Mouse (Mus musculus): ENCODE data around the gene Sparc. TPM values are rescaled to one million over a fixed set of nuclear protein-coding genes. Genes with fewer than 3 reads are reported as not detected.
A peak's percentile ranks its signal among the peaks of the same experiment; 100 is the strongest.

Sparc gene
- polyA plus RNA-seq, 1 experiment from 2014 or later: 300 TPM

GRCm38 (mm10) chr11:55449531-55449930 lies 26.5 kb upstream of the Sparc start:
- H3K4me3 ChIP-seq (ENCODE audit: low read depth, low read length): no peak overlapping the region
- WGBS: 86% methylated on average over 7 of the region's 7 CpGs

GRCm38 (mm10) chr11:55446579-55446978 lies 23.6 kb upstream of the Sparc start:
- ATAC-seq (peak; percentile 79), DNase-seq (ENCODE audit: low spot score) (peak; percentile 82)
- Histone ChIP-seq H3K4me1 (ENCODE audit: control insufficient read depth, insufficient read depth, low read length) (no peaks in the 10 kb centered on the region), H3K27me3 (replicated peaks; ENCODE audit: control insufficient read depth, insufficient read depth, low read length) (no peaks in the 10 kb centered on the region), H3K36me3 (ENCODE audit: control insufficient read depth, insufficient read depth, low read length) (peaks cover 17% of the 10 kb centered on the region; the same call in 1 of the 2 replicates), H3K4me3 (ENCODE audit: low read depth, low read length) (no peak overlapping the region), H3K9me3 (replicated peaks; ENCODE audit: control insufficient read depth, low read length) (no peaks in the 10 kb centered on the region), H3K27ac (ENCODE audit: low read depth, low read length) (no peak overlapping the region), H3K9ac (ENCODE audit: low read length) (no peak overlapping the region), H3K4me2 (ENCODE audit: low read length) (no peak overlapping the region)
- WGBS: 28% methylated on average over 4 of the region's 4 CpGs

More at GRCm38 (mm10) chr11:55449531-55449930, 26.5 kb upstream of the Sparc start:
- Histone ChIP-seq H3K36me3 (ENCODE audit: control insufficient read depth, insufficient read depth, low read length) (peaks cover 17% of the 10 kb centered on the region; the same call in 1 of the 2 replicates), H3K27ac (ENCODE audit: low read depth, low read length) (no peak overlapping the region; the same call in 1 of the 2 replicates), H3K4me1 (ENCODE audit: control insufficient read depth, insufficient read depth, low read length) (no peaks in the 10 kb centered on the region), H3K9ac (ENCODE audit: low read length) (no peak overlapping the region), H3K27me3 (replicated peaks; ENCODE audit: control insufficient read depth, insufficient read depth, low read length) (no peaks in the 10 kb centered on the region), H3K4me2 (ENCODE audit: low read length) (no peak overlapping the region), H3K9me3 (replicated peaks; ENCODE audit: control insufficient read depth, low read length) (no peaks in the 10 kb centered on the region)
- ATAC-seq: no peak
- DNase-seq (ENCODE audit: low spot score): no peak

GRCm38 (mm10) chr11:55444772-55445171 lies 21.8 kb upstream of the Sparc start:
- H3K9me3 ChIP-seq (replicated peaks; ENCODE audit: control insufficient read depth, low read length): no peaks in the 10 kb centered on the region
- H3K4me3 ChIP-seq (ENCODE audit: low read depth, low read length): no peak overlapping the region
- DNase-seq (ENCODE audit: low spot score): peak; percentile 94
- H3K9ac ChIP-seq (ENCODE audit: low read length): 0 out of 2 replicates have a peak overlapping the region, but pooled peaks have one; percentile 21
- peak; percentile 65; the same call in 1 of the 2 replicates for ATAC-seq
- H3K27me3 ChIP-seq (replicated peaks; ENCODE audit: control insufficient read depth, insufficient read depth, low read length): no peaks in the 10 kb centered on the region
- no peaks in the 10 kb centered on the region for H3K4me1 ChIP-seq (ENCODE audit: control insufficient read depth, insufficient read depth, low read length)
- no peak overlapping the region for H3K4me2 ChIP-seq (ENCODE audit: low read length)
- H3K27ac ChIP-seq (ENCODE audit: low read depth, low read length): no peak overlapping the region
- WGBS: 0% methylated on average over 1 of the region's 1 CpGs
- peaks cover 12% of the 10 kb centered on the region; the same call in 1 of the 2 replicates for H3K36me3 ChIP-seq (ENCODE audit: control insufficient read depth, insufficient read depth, low read length)

- no peak overlapping the region for H3K9ac ChIP-seq (ENCODE audit: low read length)
- no peak for ATAC-seq
- H3K4me1 ChIP-seq (ENCODE audit: control insufficient read depth, insufficient read depth, low read length): no peaks in the 10 kb centered on the region
- H3K4me2 ChIP-seq (ENCODE audit: low read length): no peak overlapping the region
- H3K9me3 ChIP-seq (replicated peaks; ENCODE audit: control insufficient read depth, low read length): no peaks in the 10 kb centered on the region
- no peaks in the 10 kb centered on the region for H3K27me3 ChIP-seq (replicated peaks; ENCODE audit: control insufficient read depth, insufficient read depth, low read length)
- no peak overlapping the region for H3K4me3 ChIP-seq (ENCODE audit: low read depth, low read length)
- no peaks in the 10 kb centered on the region for H3K36me3 ChIP-seq (ENCODE audit: control insufficient read depth, insufficient read depth, low read length)
- no peak overlapping the region for H3K27ac ChIP-seq (ENCODE audit: low read depth, low read length)
- WGBS: 57% methylated on average over 5 of the region's 5 CpGs
- no peak for DNase-seq (ENCODE audit: low spot score)
Measured at GRCm38 (mm10) chr11:55439718-55440117, 16.7 kb upstream of the Sparc start.

DNA sequence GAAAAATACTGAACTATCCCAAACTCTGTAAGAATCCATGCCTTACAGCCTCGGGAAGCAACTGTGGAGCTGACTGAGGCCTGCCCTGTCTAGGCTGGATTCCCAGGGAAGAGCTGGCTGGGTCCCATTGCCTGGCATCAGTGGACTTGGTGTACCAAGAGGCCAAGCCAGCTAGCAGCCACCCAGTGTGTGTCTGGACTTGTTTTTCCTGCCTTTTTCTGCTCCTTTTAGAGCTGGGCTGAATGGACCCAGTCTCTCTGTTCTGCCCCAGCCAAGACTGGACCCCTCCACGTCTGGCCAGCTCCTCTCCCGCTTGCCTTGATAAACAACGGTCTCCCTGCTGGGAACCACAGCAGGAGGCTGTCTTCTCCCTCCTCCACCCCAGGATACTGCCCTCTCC lies 15.0 kb upstream of the Sparc start:
- Histone ChIP-seq H3K9me3 (replicated peaks; ENCODE audit: control insufficient read depth, low read length) (no peaks in the 10 kb centered on the region), H3K4me2 (ENCODE audit: low read length) (no peak overlapping the region), H3K27me3 (replicated peaks; ENCODE audit: control insufficient read depth, insufficient read depth, low read length) (no peaks in the 10 kb centered on the region), H3K27ac (ENCODE audit: low read depth, low read length) (no peak overlapping the region), H3K4me1 (ENCODE audit: control insufficient read depth, insufficient read depth, low read length) (no peaks in the 10 kb centered on the region), H3K4me3 (ENCODE audit: low read depth, low read length) (no peak overlapping the region), H3K9ac (ENCODE audit: low read length) (0 out of 2 replicates have a peak overlapping the region, but pooled peaks have one; percentile 2), H3K36me3 (ENCODE audit: control insufficient read depth, insufficient read depth, low read length) (no peaks in the 10 kb centered on the region)
- ATAC-seq: no peak
- no peak for DNase-seq (ENCODE audit: low spot score)
- WGBS: 34% methylated on average over 4 of the region's 4 CpGs

DNA sequence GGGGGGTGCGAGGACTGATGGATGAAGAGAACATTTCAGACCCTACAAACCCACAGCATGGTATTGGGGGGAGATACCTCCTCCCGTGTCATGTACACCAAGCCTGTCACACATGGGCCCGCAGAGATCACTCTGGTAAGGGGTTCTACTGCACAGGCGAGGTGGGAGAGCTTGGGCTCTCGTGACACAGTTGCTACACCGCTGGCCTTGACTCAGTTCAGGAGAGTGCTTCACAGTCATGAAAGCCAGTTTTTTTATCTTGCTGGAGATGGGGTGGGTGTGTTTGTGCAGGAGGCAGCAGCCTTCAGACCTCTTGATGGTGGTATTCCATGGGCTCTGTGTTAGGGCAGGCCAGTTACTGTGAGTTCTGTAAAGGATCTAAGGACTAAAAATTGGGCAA lies 13.1 kb upstream of the Sparc start:
- H3K36me3 ChIP-seq (ENCODE audit: control insufficient read depth, insufficient read depth, low read length): no peaks in the 10 kb centered on the region
- H3K27me3 ChIP-seq (replicated peaks; ENCODE audit: control insufficient read depth, insufficient read depth, low read length): no peaks in the 10 kb centered on the region
- H3K4me1 ChIP-seq (ENCODE audit: control insufficient read depth, insufficient read depth, low read length): no peaks in the 10 kb centered on the region
- H3K4me3 ChIP-seq (ENCODE audit: low read depth, low read length): no peak overlapping the region
- ATAC-seq (no peak), DNase-seq (ENCODE audit: low spot score) (no peak)
- no peak overlapping the region for H3K27ac ChIP-seq (ENCODE audit: low read depth, low read length)
- no peak overlapping the region for H3K4me2 ChIP-seq (ENCODE audit: low read length)
- H3K9me3 ChIP-seq (replicated peaks; ENCODE audit: control insufficient read depth, low read length): no peaks in the 10 kb centered on the region
- no peak overlapping the region for H3K9ac ChIP-seq (ENCODE audit: low read length)
- WGBS: 86% methylated on average over 6 of the region's 6 CpGs

- Histone ChIP-seq H3K27me3 (replicated peaks; ENCODE audit: control insufficient read depth, insufficient read depth, low read length) (no peaks in the 10 kb centered on the region), H3K27ac (ENCODE audit: low read depth, low read length) (no peak overlapping the region), H3K4me1 (ENCODE audit: control insufficient read depth, insufficient read depth, low read length) (peaks cover under 1% of the 10 kb centered on the region; the same call in 1 of the 2 replicates), H3K4me2 (ENCODE audit: low read length) (no peak overlapping the region), H3K4me3 (ENCODE audit: low read depth, low read length) (no peak overlapping the region), H3K36me3 (ENCODE audit: control insufficient read depth, insufficient read depth, low read length) (no peaks in the 10 kb centered on the region), H3K9ac (ENCODE audit: low read length) (no peak overlapping the region), H3K9me3 (replicated peaks; ENCODE audit: control insufficient read depth, low read length) (no peaks in the 10 kb centered on the region)
- 78% methylated on average over 3 of the region's 3 CpGs for WGBS
- DNase-seq (ENCODE audit: low spot score) (no peak), ATAC-seq (no peak)
Measured at GRCm38 (mm10) chr11:55432981-55433380, 10.0 kb upstream of the Sparc start.

GRCm38 (mm10) chr11:55429973-55430372 lies 7.0 kb upstream of the Sparc start:
- ATAC-seq: no peak
- DNase-seq (ENCODE audit: low spot score): no peak
- Histone ChIP-seq H3K9me3 (replicated peaks; ENCODE audit: control insufficient read depth, low read length) (no peaks in the 10 kb centered on the region), H3K4me3 (ENCODE audit: low read depth, low read length) (no peak overlapping the region), H3K9ac (ENCODE audit: low read length) (no peak overlapping the region), H3K4me1 (ENCODE audit: control insufficient read depth, insufficient read depth, low read length) (peaks cover 2% of the 10 kb centered on the region; the same call in 1 of the 2 replicates), H3K4me2 (ENCODE audit: low read length) (no peak overlapping the region), H3K27ac (ENCODE audit: low read depth, low read length) (no peak overlapping the region), H3K27me3 (replicated peaks; ENCODE audit: control insufficient read depth, insufficient read depth, low read length) (no peaks in the 10 kb centered on the region), H3K36me3 (ENCODE audit: control insufficient read depth, insufficient read depth, low read length) (no peaks in the 10 kb centered on the region)
- 88% methylated on average over 2 of the region's 2 CpGs for WGBS

- Histone ChIP-seq H3K9me3 (replicated peaks; ENCODE audit: control insufficient read depth, low read length) (no peaks in the 10 kb centered on the region), H3K4me2 (ENCODE audit: low read length) (no peak overlapping the region), H3K27ac (ENCODE audit: low read depth, low read length) (peak overlapping the region; percentile 9; the same call in 1 of the 2 replicates), H3K9ac (ENCODE audit: low read length) (no peak overlapping the region), H3K27me3 (replicated peaks; ENCODE audit: control insufficient read depth, insufficient read depth, low read length) (no peaks in the 10 kb centered on the region), H3K36me3 (ENCODE audit: control insufficient read depth, insufficient read depth, low read length) (no peaks in the 10 kb centered on the region), H3K4me3 (ENCODE audit: low read depth, low read length) (no peak overlapping the region), H3K4me1 (ENCODE audit: control insufficient read depth, insufficient read depth, low read length) (peaks cover 11% of the 10 kb centered on the region)
- DNase-seq (ENCODE audit: low spot score) (peak; percentile 86), ATAC-seq (peak; percentile 79)
- WGBS: 36% methylated on average over 16 of the region's 16 CpGs
Measured at GRCm38 (mm10) chr11:55428186-55429012, 5.4 kb upstream of the Sparc start.
